Mouse (Mus musculus): ENCODE data around the gene Mrpl41.
"Not testable (repeated sequence)": the region's sequence is repeated elsewhere in the genome, so short reads cannot be mapped to it uniquely, and the experiment has no call there.

Gene Mrpl41

DNA sequence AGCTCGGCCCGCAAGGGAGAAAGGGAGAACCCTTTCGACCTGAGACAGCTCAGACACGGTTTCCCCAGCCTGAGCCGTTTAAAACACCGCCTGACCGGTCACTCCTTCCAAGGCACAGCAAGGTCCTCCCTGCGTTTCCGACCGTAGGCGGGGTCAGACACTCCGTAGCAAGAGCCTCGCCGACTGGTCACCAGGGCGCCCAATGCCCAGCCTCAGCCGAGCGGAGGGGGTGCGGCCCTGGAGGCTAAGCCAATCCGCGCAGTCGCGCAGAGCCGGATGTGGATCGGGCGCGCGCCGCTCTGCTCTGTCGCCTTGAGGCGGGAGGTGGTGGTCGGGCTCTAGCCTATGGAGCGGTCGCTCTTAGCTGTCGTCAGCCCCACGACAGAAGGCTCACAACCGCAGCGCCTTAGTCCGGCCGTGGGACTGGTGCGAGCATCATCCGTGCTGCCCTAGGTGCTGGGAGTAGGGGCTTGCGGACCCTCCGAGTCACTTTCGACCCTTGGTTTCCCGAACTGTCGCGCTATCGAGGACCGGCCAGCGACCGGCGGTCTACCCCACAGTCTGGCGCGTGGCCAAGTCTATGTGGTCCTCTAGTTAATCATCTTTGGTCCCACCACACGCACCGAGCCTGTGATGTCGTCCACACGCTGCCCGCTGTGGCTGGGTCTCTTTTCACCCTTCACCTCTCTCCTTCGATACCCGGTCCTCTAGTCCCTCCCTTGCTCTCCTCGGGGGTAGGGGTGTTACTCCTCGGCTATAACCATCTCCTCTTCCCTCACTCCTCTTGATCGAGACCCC lies at the start of gene Mrpl41:
Gene Mrpl41 (minus strand): TSS at position 193 of the 798 bp plus-strand sequence.
- DNase-seq: peak; percentile 96 to 97

GRCm38 (mm10) chr2:25022678-25023077 lies 47.8 kb upstream of the Mrpl41 start:
- DNase-seq: no peak

GRCm38 (mm10) chr2:25008250-25008649 lies 33.4 kb upstream of the Mrpl41 start:
- no peak for DNase-seq

DNA sequence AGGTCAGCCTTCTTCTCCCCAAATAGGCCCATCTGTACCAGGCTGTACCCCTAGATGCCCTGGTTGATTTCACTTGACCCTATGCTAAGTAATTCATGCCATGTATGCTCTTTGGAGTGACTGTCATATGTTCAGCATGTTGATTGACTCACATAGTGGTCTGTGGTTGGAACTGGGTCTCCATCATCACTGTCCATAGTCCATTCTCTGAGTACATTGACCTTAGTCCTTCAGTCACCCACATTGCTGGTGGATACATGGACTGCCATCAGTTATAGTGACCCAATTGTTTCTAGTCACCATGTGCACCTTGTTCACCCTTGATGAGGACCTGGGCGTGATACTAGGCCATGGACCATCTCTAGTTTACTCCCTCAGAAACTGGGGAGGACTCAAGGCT lies 31.9 kb upstream of the Mrpl41 start:
- DNase-seq: no peak

- no peak for DNase-seq
Observed at GRCm38 (mm10) chr2:25003946-25004786, 29.3 kb upstream of the Mrpl41 start.

DNA sequence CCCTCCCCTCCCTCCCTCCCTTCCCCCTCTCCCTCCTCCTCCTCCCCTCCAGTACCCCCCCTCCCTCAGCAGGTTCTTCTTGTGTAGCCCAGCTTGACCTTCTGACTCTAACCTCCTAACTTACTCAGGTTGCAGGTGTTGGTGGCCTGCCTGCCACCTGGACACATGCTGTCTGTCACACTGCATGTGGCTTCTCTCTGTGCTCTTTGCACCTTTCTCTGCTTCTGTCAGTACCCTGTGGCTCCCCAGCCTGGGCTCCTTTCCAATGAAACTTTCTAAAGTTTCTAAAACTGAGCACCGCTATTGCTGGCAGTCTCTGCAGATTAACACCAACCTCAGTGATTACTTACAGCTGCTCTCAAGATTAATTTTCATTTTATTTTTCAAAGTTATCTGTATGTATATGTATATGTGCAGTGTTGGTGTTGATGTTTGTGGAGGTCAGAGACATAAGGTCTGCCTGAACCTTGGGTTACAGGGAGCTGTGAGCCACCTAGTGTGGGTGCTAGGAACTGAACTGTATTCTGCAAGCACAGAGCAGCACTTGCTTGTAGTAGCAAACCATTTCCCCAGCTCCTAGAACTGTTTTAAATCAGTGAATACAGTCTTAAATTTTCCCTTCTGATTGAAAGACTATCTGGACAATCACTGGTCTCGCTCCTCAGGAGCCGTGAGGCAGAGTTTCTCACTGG lies 25.8 kb upstream of the Mrpl41 start:
- DNase-seq: peak in 1 of 2 experiments; percentile 54

DNA sequence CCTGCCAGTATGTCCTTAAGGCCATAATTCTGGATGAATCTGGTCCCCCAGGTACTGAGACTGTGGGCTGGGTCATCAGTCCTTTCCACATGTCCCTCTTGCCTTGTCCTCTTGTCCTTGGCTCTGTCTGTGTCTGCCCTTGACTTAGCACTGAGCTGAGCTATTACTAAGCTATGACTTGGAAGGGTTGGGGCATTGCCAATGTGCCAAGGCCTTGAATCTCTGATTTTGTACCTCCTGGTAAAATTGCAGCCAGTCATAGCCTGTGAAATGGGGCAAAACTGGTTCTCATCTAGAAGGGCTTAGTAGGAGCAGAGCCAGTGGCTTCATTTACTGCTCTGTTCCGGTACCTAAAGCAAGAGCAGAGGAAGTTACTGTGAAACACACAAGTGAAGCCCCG lies 21.6 kb upstream of the Mrpl41 start:
- DNase-seq: no peak

- DNase-seq: no peak
Observed at GRCm38 (mm10) chr2:24995332-24995731, 20.4 kb upstream of the Mrpl41 start.

- no peak for DNase-seq
Observed at GRCm38 (mm10) chr2:24987762-24988161, 12.9 kb upstream of the Mrpl41 start.

DNA sequence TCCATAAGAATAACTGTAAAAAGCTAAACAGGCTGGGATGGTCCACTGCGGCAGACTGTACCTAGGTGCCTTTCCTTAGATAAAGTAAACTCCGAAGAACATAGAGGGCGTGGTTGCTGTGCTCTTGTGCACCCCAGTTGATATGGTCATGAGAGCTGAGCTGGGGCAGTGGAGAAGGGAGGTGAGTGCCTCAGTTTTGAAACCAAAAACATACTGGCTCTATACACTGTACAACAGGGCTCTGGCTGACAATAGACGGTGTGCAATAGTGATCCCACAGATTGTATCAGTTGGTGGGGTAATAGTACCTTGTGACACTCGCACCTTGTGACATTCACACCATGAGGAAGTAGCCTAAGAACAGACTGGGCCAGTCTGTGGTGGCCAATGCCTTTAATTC lies 2.1 kb upstream of the Mrpl41 start:
- DNase-seq: no peak

DNA sequence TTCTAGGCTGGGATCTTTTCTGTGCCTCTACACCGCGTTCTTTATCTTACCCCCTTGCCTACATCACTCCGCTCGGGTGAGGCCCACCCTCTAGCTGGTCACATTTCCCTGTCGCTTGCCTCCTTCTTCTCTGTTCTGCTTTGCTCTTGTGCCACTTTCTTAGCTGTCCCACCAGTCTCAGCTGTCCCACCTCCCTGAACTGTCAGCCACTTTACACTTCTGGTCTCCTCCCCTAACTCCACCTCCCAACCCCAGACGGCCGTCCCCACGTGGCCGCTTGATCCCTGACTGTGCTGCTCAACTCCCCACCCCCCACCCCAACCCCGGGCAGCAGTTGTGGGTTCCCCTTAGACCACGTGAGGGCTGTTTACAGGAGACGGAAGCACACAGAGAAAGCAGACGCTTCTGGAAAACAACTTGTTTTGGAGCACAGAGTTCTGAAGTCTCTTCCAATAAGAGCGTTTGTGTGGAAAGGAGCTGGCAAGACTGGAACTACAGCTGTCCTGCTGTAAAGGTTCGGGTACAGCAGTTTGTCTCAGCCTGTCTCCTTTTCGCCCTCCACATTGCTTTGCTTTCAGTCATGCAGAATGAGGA lies 903 bp upstream of the Mrpl41 start, which contains the start of gene Pnpla7:
Gene Pnpla7 (plus strand): TSS at position 330 of the 594 bp plus-strand sequence.
- peak; percentile 80 to 85 for DNase-seq

DNA sequence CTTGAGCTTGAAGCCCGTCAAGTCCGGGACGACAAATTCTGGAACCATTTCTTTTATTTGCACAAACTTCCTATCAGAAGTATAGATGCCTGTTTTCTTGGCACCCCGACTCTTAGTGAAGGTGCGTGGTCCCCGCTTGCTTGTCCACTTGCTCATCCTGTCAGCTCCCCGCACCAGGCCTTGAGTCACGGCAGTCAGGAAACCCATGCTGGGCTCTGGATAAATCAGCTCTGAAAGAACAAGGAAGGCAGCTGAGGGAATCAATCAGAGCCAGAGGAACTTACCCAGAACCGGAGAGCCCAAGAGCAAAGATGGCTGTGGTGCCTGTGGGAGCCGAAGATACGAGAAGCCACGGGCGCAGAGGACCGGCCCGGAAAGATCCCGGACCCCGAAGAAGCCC lies 446 bp downstream of the Mrpl41 start:
- DNase-seq: not testable (repeated sequence)

DNA sequence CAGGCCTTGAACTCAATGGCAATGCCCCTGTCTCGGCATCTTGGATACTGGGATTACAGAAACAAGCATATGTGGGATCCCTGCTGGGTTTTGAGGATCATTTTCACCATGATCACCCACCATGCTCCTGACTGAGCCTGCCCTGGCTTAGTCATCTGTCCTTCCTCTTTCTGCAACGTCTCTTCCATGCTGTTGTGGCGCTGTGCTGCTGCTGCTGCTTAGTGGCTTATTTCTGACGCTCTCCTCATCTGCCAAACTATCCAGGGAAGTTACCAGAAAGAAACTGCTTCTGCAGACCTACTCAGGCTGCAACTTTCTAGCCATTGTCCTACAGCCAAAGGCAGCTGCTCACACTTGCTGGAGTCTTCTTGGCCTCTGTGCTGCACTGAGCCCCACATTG lies 4.5 kb downstream of the Mrpl41 start:
- DNase-seq: no peak

- DNase-seq: peak; percentile 77 to 85
Observed at GRCm38 (mm10) chr2:24962304-24963000, 12.4 kb downstream of the Mrpl41 start, which contains the start of gene Dph7. Gene Dph7, plus strand, starts transcription at chr2:24962400.

DNA sequence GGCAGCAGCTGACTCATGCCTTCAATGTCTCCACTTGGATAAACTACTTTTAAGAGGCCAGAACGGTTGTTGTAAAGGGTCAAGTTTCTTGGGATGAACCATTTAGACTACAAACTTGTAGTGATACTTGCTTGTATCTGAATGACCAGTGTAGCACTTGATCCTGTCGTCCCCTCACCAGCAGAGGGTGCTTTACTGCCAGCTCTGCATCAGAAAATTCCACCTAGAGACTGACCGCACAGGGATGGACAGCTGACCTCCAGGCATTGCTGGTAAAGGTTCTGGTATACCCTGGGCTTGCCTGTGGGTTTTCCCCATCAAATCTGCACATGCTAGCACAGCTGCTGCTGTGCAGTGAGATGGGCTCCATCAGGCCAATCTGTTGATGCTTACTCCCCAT lies 14.0 kb downstream of the Mrpl41 start:
- DNase-seq: peak; percentile 43 to 59

DNA sequence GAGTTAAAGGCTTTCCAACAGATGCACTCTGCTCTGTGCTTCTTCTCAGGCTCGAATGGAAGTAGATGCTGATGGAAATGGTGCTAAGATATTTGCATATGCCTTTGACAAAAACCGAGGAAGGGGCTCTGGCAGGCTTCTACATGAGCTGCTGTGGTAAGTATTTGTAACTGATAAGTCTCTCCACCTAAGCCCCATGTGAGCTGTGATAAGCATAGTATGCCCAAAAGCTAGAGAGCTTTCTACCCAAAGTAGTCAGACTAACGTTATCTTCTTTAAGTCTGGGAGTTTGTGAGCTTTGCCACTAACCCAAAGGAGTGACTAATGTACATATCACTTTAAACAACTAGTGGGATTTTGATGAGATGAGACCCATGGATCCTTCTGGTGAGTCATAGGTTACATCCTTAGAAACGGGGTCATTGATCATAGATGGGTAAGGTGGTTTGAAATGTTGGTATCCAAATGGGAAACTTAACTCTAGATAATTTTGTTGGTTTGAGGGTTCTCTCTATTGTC lies 22.3 kb downstream of the Mrpl41 start:
- DNase-seq: no peak

- DNase-seq: no peak
Observed at GRCm38 (mm10) chr2:24950189-24950535, 24.7 kb downstream of the Mrpl41 start.

DNA sequence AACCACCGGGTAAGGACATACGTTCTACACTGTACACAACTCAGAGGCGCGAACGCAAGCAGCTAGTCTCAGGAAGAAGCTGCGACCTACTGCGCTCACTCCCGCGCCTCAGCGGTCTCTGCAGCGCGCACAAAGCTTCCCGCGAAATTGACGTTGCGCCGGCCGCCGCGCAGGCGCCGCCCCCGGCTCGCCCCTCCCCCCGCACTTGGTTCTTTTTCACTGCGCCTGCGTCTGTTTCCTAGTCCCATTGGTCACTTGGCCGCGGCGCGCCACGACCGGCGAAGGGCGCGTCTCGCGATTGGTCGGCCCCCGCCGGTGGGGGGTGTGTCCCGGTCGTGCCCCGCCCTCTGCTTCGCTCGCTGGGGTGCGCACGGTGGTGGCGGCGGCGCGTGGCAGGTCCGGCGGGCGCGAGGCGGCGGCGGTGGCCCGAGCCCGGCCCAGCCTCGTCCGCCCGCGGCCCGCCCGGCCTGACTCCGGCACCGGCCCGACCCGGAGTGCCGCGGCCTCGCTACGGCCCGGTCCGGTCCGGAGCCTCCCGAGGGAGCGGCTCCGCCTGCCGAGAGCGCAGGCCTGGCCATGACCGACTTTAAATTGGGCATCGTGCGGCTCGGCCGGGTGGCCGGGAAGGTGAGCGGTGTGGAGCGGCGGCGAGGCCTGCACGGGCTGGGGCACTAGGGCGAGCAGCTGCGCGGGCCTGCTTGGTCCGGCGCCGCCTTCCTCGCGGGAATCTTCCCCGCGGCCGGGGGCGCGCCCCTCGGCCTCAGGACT lies 25.3 kb downstream of the Mrpl41 start, which contains the start of gene Zmynd19:
Gene Zmynd19 (plus strand): TSS at position 372 of the 768 bp plus-strand sequence.
- peak; percentile 96 to 97 for DNase-seq

- DNase-seq: peak; percentile 61 to 64
Observed at GRCm38 (mm10) chr2:24944304-24944703, 30.6 kb downstream of the Mrpl41 start.

- no peak for DNase-seq
Observed at GRCm38 (mm10) chr2:24942092-24942491, 32.8 kb downstream of the Mrpl41 start.

Measured in kidney, adult 8-10 months (tissue).